Mouse (Mus musculus) natural killer cell, adult 2 months (primary cell): Measurements from ENCODE around the gene Wtip.
A peak's percentile ranks its signal among the peaks of the same experiment; 100 is the strongest.

Source experiments
- DNase-seq, 2 experiments: peaks; one replicate each; pipeline ENCODE4 v3.0.0; 2022; ENCODE audit warnings: low spot score in 2 of 2

The Wtip gene

GRCm38 (mm10) chr7:34133117-34133762 is at the start of gene Wtip:
Gene Wtip (minus strand): TSS chr7:34133268.
- DNase-seq: no peak

GRCm38 (mm10) chr7:34176241-34176640 is 43.2 kb upstream of the Wtip start:
- peak in 1 of 2 experiments; percentile 17 for DNase-seq

GRCm38 (mm10) chr7:34172251-34172650 is 39.2 kb upstream of the Wtip start:
- DNase-seq: no peak

GRCm38 (mm10) chr7:34169454-34169853 is 36.4 kb upstream of the Wtip start, which contains the start of gene Uba2:
Gene Uba2 (minus strand): TSS chr7:34169599.
- no peak for DNase-seq

GRCm38 (mm10) chr7:34168470-34169251 is 35.6 kb upstream of the Wtip start:
- DNase-seq: peak; percentile 81 to 86

- DNase-seq: no peak
These were observed 34.9 kb upstream of the Wtip start for GRCm38 (mm10) chr7:34167766-34168469.

GRCm38 (mm10) chr7:34166850-34167249 is 33.8 kb upstream of the Wtip start:
- DNase-seq: peak; percentile 21 to 57

- DNase-seq: no peak
These were observed 32.9 kb upstream of the Wtip start for GRCm38 (mm10) chr7:34165999-34166398.

- DNase-seq: no peak
These were observed 31.6 kb upstream of the Wtip start for GRCm38 (mm10) chr7:34164671-34165070.

- no peak for DNase-seq
These were observed 26.1 kb upstream of the Wtip start for GRCm38 (mm10) chr7:34159167-34159566.

- no peak for DNase-seq
These were observed 24.9 kb upstream of the Wtip start for GRCm38 (mm10) chr7:34157994-34158393.

- DNase-seq: no peak
These were observed 14.1 kb upstream of the Wtip start for GRCm38 (mm10) chr7:34147193-34147592.

GRCm38 (mm10) chr7:34141123-34141522 is 8.1 kb upstream of the Wtip start:
- no peak for DNase-seq

GRCm38 (mm10) chr7:34139493-34139892 is 6.4 kb upstream of the Wtip start:
- DNase-seq: no peak

GRCm38 (mm10) chr7:34134336-34134735 is 1.3 kb upstream of the Wtip start:
- no peak for DNase-seq

GRCm38 (mm10) chr7:34132355-34133079 is 551 bp downstream of the Wtip start:
- DNase-seq: no peak

GRCm38 (mm10) chr7:34131959-34132354 is 1.1 kb downstream of the Wtip start:
- DNase-seq: no peak

- DNase-seq: no peak
These were observed 1.9 kb downstream of the Wtip start for GRCm38 (mm10) chr7:34131118-34131517.

GRCm38 (mm10) chr7:34126291-34126690 is 6.8 kb downstream of the Wtip start:
- no peak for DNase-seq

GRCm38 (mm10) chr7:34125346-34125745 is 7.7 kb downstream of the Wtip start:
- no peak for DNase-seq

GRCm38 (mm10) chr7:34122987-34123720 is 9.9 kb downstream of the Wtip start:
- no peak for DNase-seq
